Mouse (Mus musculus): ENCODE results near the gene Trim59. TPM values are rescaled to one million over a fixed set of nuclear protein-coding genes. Genes with fewer than 3 reads are reported as not detected.

Trim59 gene
- polyA plus RNA-seq, 1 experiment from 2014 or later, result 132 TPM

- peak; percentile 97 for ATAC-seq
- under 1% methylated on average over 73 of the region's 76 CpGs for WGBS
These were observed 39.9 kb downstream of the Trim59 start, which contains the start of the genes Ift80 and Smc4 for GRCm38 (mm10) chr3:69004437-69005337. Gene Ift80, minus strand, starts transcription at chr3:69004570. Gene Smc4, plus strand, starts transcription at chr3:69004738.

GRCm38 (mm10) chr3:69004055-69004436 is 40.5 kb downstream of the Trim59 start:
- no peaks in the 10 kb centered on the region for H3K27me3 ChIP-seq

More at GRCm38 (mm10) chr3:69004437-69005337, 39.9 kb downstream of the Trim59 start, which contains the start of the genes Ift80 and Smc4:
- peak within 1 kb of the TSS; percentile 99 for H3K4me3 ChIP-seq
- H3K4me2 ChIP-seq, result peak within 1 kb of the TSS; percentile 84
- peak within 1 kb of the TSS; percentile 93 for H3K27ac ChIP-seq
- H3K36me3 ChIP-seq (ENCODE audit: poor library complexity, severe bottlenecking), result no peaks in the 10 kb centered on the region
- H3K9me3 ChIP-seq (replicated peaks), result no peaks in the 10 kb centered on the region
- H3K4me1 ChIP-seq, result peaks cover 34% of the 10 kb centered on the region
- no peaks in the 10 kb centered on the region for H3K27me3 ChIP-seq
- H3K9ac ChIP-seq, result peak within 1 kb of the TSS; percentile 94

GRCm38 (mm10) chr3:69002781-69003180 is 41.8 kb downstream of the Trim59 start:
- Histone ChIP-seq H3K9me3 (replicated peaks) (no peaks in the 10 kb centered on the region), H3K27me3 (no peaks in the 10 kb centered on the region), H3K36me3 (ENCODE audit: poor library complexity, severe bottlenecking) (no peaks in the 10 kb centered on the region), H3K4me3 (no peak overlapping the region), H3K9ac (no peak overlapping the region), H3K27ac (no peak overlapping the region), H3K4me2 (no peak overlapping the region), H3K4me1 (peaks cover 24% of the 10 kb centered on the region)
- ATAC-seq, result no peak
- WGBS, result 92% methylated on average over 4 of the region's 4 CpGs

More at GRCm38 (mm10) chr3:69004055-69004436, 40.5 kb downstream of the Trim59 start:
- ATAC-seq, result peak; percentile 5
- WGBS, result 0% methylated on average over 7 of the region's 7 CpGs
- Histone ChIP-seq H3K4me3 (peak overlapping the region; percentile 99), H3K9me3 (replicated peaks) (no peaks in the 10 kb centered on the region), H3K9ac (peak overlapping the region; percentile 65), H3K36me3 (ENCODE audit: poor library complexity, severe bottlenecking) (no peaks in the 10 kb centered on the region), H3K4me1 (peaks cover 30% of the 10 kb centered on the region), H3K27ac (peak overlapping the region; percentile 93; the same call in 1 of the 2 replicates), H3K4me2 (peak overlapping the region; percentile 84)

GRCm38 (mm10) chr3:68986550-68986949 is 58.0 kb downstream of the Trim59 start:
- Histone ChIP-seq H3K4me2 (no peak overlapping the region), H3K27me3 (no peaks in the 10 kb centered on the region), H3K9ac (no peak overlapping the region), H3K27ac (no peak overlapping the region), H3K4me1 (no peaks in the 10 kb centered on the region), H3K36me3 (ENCODE audit: poor library complexity, severe bottlenecking) (peaks cover 26% of the 10 kb centered on the region), H3K9me3 (replicated peaks) (no peaks in the 10 kb centered on the region), H3K4me3 (no peak overlapping the region)
- 90% methylated on average over 2 of the region's 2 CpGs for WGBS
- ATAC-seq, result no peak

MicroRNA genes within 50 kb of the gene (microRNA counts, 519-probe panel; counts per million panel counts)
- 6,282 counts per million, percentile 97 among the panel's probes with 10 or more counts for microRNA mmu-miR-15b

Small RNA genes lying within 50 kb of the gene (microRNA-seq; reads per million reads assigned to microRNA genes)
- gene Mir15b (1,907 reads per million, percentile 82 among the genes with 10 or more reads in this experiment), gene Mir16-2 (692 reads per million, percentile 75 among the genes with 10 or more reads in this experiment)

Other genes with a start within 250 kb of the Trim59 start
- 2.2 and 2.6 TPM in 2 replicates for gene 1110032F04Rik, start 175.2 kb downstream of the Trim59 start, polyA plus RNA-seq (2015; fragmentation: Nextera tagmentation; extraction: Ambion mirVana)
- gene Ift80, start 40.2 kb downstream of the Trim59 start, polyA plus RNA-seq (2015; fragmentation: Nextera tagmentation; extraction: Ambion mirVana), result 12.8 and 13.9 TPM in 2 replicates
- 177 and 180 TPM in 2 replicates for gene Smc4, start 40.0 kb downstream of the Trim59 start, polyA plus RNA-seq (2015; fragmentation: Nextera tagmentation; extraction: Ambion mirVana)
- gene Kpna4, start 82.4 kb upstream of the Trim59 start, polyA plus RNA-seq (2015; fragmentation: Nextera tagmentation; extraction: Ambion mirVana), result 36.4 and 37.5 TPM in 2 replicates
- not detected in 2 replicates for gene Arl14, start 177.7 kb upstream of the Trim59 start, polyA plus RNA-seq (2015; fragmentation: Nextera tagmentation; extraction: Ambion mirVana)